Mouse (Mus musculus) frontal cortex, adult 2 months (tissue): ENCODE measurements around the gene Pygm. TPM values are rescaled to one million over a fixed set of nuclear protein-coding genes. Genes with fewer than 3 reads are reported as not detected.

ENCODE experiments used
- DNase-seq, 2 experiments: peaks; one replicate each; pipeline ENCODE4 v3.0.0; 2022; ENCODE audit warnings: low spot score in 1 of 2; ENCODE audit errors: extremely low spot score in 1 of 2
- polyA plus RNA-seq: library from polyadenylated mRNA; depleted of rRNA; stranded (reverse); fragments of >200 nt; gene quantifications from 2 replicates; pipeline ENCODE4 v1.2.3, GENCODE M21; 2012; rRNA removed

Pygm gene
- polyA plus RNA-seq, 1 experiment: 39.0 TPM

GRCm38 (mm10) chr19:6426703-6427500 lies 42.7 kb downstream of the Pygm start:
- no peak for DNase-seq

GRCm38 (mm10) chr19:6427653-6428434 lies 43.6 kb downstream of the Pygm start:
- DNase-seq: no peak

- no peak for DNase-seq
Measured at GRCm38 (mm10) chr19:6428501-6429200, 44.5 kb downstream of the Pygm start.

- DNase-seq: no peak
Measured at GRCm38 (mm10) chr19:6443016-6443415, 58.8 kb downstream of the Pygm start.

GRCm38 (mm10) chr19:6445761-6446423 lies 61.7 kb downstream of the Pygm start:
- DNase-seq: peak in 1 of 2 experiments; percentile 46

GRCm38 (mm10) chr19:6446736-6447437 lies 62.7 kb downstream of the Pygm start:
- DNase-seq: no peak

Other genes starting within 250 kb of the Pygm start
- gene Batf2, start 243.4 kb upstream of the Pygm start, polyA plus RNA-seq: 0.54 and 0.63 TPM in 2 replicates
- gene Arl2, start 242.9 kb upstream of the Pygm start, polyA plus RNA-seq: 123 and 135 TPM in 2 replicates
- 0.14 TPM in 1 of 2 replicates, not detected in the other for gene Majin, start 200.0 kb upstream of the Pygm start, polyA plus RNA-seq
- gene Gpha2, start 158.0 kb upstream of the Pygm start, polyA plus RNA-seq: not detected in 2 replicates
- gene Ppp2r5b, start 148.5 kb upstream of the Pygm start, polyA plus RNA-seq: 137 and 141 TPM in 2 replicates
- gene Atg2a, start 142.7 kb upstream of the Pygm start, polyA plus RNA-seq: 29.3 and 31.2 TPM in 2 replicates
- gene Ehd1, start 107.7 kb upstream of the Pygm start, polyA plus RNA-seq: 48.4 and 49.3 TPM in 2 replicates
- 3.2 and 3.3 TPM in 2 replicates for gene Cdc42bpg, start 77.9 kb upstream of the Pygm start, polyA plus RNA-seq
- gene Men1, start 49.4 kb upstream of the Pygm start, polyA plus RNA-seq: 67.6 and 68.4 TPM in 2 replicates
- gene Map4k2, start 43.3 kb upstream of the Pygm start, polyA plus RNA-seq: 193 and 205 TPM in 2 replicates
- 179 and 186 TPM in 2 replicates for gene Sf1, start 20.7 kb upstream of the Pygm start, polyA plus RNA-seq
- gene Rasgrp2, start 14.9 kb downstream of the Pygm start, polyA plus RNA-seq: 70.0 and 74.0 TPM in 2 replicates
- 393 and 395 TPM in 2 replicates for gene Nrxn2, start 34.3 kb downstream of the Pygm start, polyA plus RNA-seq
- gene Slc22a12, start 158.6 kb downstream of the Pygm start, polyA plus RNA-seq: 0.08 and 0.10 TPM in 2 replicates